ENCODE assay signal across 23 mouse cellular contexts in the genomic region with DNA sequence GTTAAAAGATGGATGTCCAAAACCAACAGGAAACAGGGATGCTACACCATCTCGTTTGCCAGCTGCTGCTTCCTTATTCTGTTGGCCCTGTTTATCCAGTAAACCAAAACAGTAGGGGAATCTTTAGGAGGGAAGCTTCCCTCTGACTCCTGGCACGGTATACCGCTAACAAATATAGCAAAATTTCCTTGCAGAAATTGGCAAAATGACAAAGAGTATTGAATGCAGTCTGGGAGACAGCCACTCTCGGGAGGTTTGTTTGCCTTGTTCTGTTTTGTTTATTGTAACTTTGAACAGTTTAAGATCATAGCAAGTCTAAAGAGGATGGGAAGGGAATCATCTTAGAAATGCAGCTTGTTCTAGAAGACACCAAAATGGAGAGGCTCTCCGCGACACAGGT. TPM values are rescaled to one million over a fixed set of nuclear protein-coding genes. Genes with fewer than 3 reads are reported as not detected.
DNase-seq lines count a peak whose midpoint lies in the region; ATAC-seq and TF ChIP-seq lines count a peak whose summit lies in the region.
"Had no signal": no experiment of that assay in that cellular context is flagged by ENCODE, and none has a peak within 500 bp of the region (broad histone marks: within the 10 kb centered on the region; RNA-seq: fewer than 3 reads in every experiment).

No protein-coding gene starts in this region.

- no peaks in the 10 kb centered on the region for H3K27me3 ChIP-seq in forebrain, postnatal 0 days (ENCODE audit: insufficient read depth, low read length)
- H3K27me3 ChIP-seq in forebrain, embryonic 10.5 days (ENCODE audit: poor library complexity, severe bottlenecking) = no peaks in the 10 kb centered on the region
- H3K27me3 ChIP-seq in lung, embryonic 15.5 days = no peaks in the 10 kb centered on the region
- H3K27me3 ChIP-seq: embryonic facial prominence, embryonic 13.5 days; forebrain, embryonic 15.5 days; hindbrain, embryonic 12.5 days; hindbrain, embryonic 15.5 days had no signal

- no peak overlapping the region for H3K9ac ChIP-seq in forebrain, postnatal 0 days
- H3K9ac ChIP-seq in lung, embryonic 15.5 days = no peak overlapping the region
- H3K9ac ChIP-seq: embryonic facial prominence, embryonic 13.5 days; forebrain, embryonic 15.5 days; hindbrain, embryonic 12.5 days; hindbrain, embryonic 15.5 days had no signal

- H3K27ac ChIP-seq in forebrain, postnatal 0 days (ENCODE audit: low read depth, low read length) = no peak overlapping the region
- no peak overlapping the region for H3K27ac ChIP-seq in forebrain, embryonic 10.5 days
- H3K27ac ChIP-seq in lung, embryonic 15.5 days = no peak overlapping the region
- H3K27ac ChIP-seq: embryonic facial prominence, embryonic 13.5 days; forebrain, embryonic 15.5 days; gastrocnemius, adult 2 months; hindbrain, embryonic 12.5 days; hindbrain, embryonic 15.5 days had no signal

- ATAC-seq in forebrain, postnatal 0 days = no peak
- ATAC-seq in lung, embryonic 15.5 days (ENCODE audit: borderline replicate concordance, extremely low read depth, low FRiP score, low TSS enrichment) = peak; percentile 27; the same call in 1 of the 2 replicates
- ATAC-seq: activated CD4-positive, CD25-positive, alpha-beta regulatory T cell, adult 4 months; forebrain, embryonic 15.5 days; inflammation-experienced regulatory T-cells, adult 6 months; intestine, embryonic 16.5 days had no signal

- H3K4me3 ChIP-seq in forebrain, postnatal 0 days (ENCODE audit: low read depth, low read length) = no peak overlapping the region
- H3K4me3 ChIP-seq in forebrain, embryonic 10.5 days = no peak overlapping the region
- no peak overlapping the region for H3K4me3 ChIP-seq in lung, embryonic 15.5 days
- H3K4me3 ChIP-seq: embryonic facial prominence, embryonic 13.5 days; forebrain, embryonic 15.5 days; gastrocnemius, adult 2 months; hindbrain, embryonic 12.5 days; hindbrain, embryonic 15.5 days had no signal

- no peaks in the 10 kb centered on the region for H3K4me1 ChIP-seq in forebrain, postnatal 0 days (ENCODE audit: insufficient read depth)
- no peaks in the 10 kb centered on the region for H3K4me1 ChIP-seq in forebrain, embryonic 10.5 days
- peaks cover 7% of the 10 kb centered on the region; the same call in 1 of the 2 replicates for H3K4me1 ChIP-seq in lung, embryonic 15.5 days
- H3K4me1 ChIP-seq: embryonic facial prominence, embryonic 13.5 days; forebrain, embryonic 15.5 days; hindbrain, embryonic 12.5 days; hindbrain, embryonic 15.5 days had no signal

- DNase-seq in cerebellum, postnatal 14 days = peak; percentile 7 to 28
- no peak for DNase-seq in cerebellum, adult 9-11 months
- DNase-seq in forebrain, postnatal 0 days = peak; percentile 17
- DNase-seq in forebrain, embryonic 10.5 days (ENCODE audit: extremely low spot score, low spot score) = no peak
- no peak for DNase-seq in lung, postnatal 10 days
- DNase-seq in brain, adult 2 months (ENCODE audit: low read depth, low spot score) = peak; percentile 6
- DNase-seq in layer of hippocampus, postnatal 14 days (ENCODE audit: low spot score in 2 of 2) = no peak
- DNase-seq: adrenal gland, postnatal 10 days; adrenal gland, postnatal 36 days; cerebellum, adult 11-12 months; cerebellum, adult 8-10 months; gastrocnemius, adult 2 months; gastrocnemius, postnatal 14 days; heart, adult 11 months had no signal

- TF ChIP-seq CTCF in forebrain, postnatal 0 days (IDR thresholded peaks at IDR 0.05; ENCODE audit: low read depth) = no peak

- H3K36me3 ChIP-seq in forebrain, postnatal 0 days (ENCODE audit: insufficient read depth) = no peaks in the 10 kb centered on the region
- H3K36me3 ChIP-seq in forebrain, embryonic 10.5 days (replicated peaks) = no peaks in the 10 kb centered on the region
- no peaks in the 10 kb centered on the region for H3K36me3 ChIP-seq in lung, embryonic 15.5 days
- H3K36me3 ChIP-seq: embryonic facial prominence, embryonic 13.5 days; forebrain, embryonic 15.5 days; hindbrain, embryonic 12.5 days; hindbrain, embryonic 15.5 days had no signal

- H3K9me3 ChIP-seq in forebrain, postnatal 0 days (ENCODE audit: low read length) = no peaks in the 10 kb centered on the region
- H3K9me3 ChIP-seq in forebrain, embryonic 10.5 days = no peaks in the 10 kb centered on the region
- H3K9me3 ChIP-seq in lung, embryonic 15.5 days = no peaks in the 10 kb centered on the region
- H3K9me3 ChIP-seq: embryonic facial prominence, embryonic 13.5 days; forebrain, embryonic 15.5 days; hindbrain, embryonic 12.5 days; hindbrain, embryonic 15.5 days had no signal

- no peak overlapping the region for H3K4me2 ChIP-seq in forebrain, postnatal 0 days (ENCODE audit: low read depth)
- no peak overlapping the region for H3K4me2 ChIP-seq in lung, embryonic 15.5 days
- H3K4me2 ChIP-seq: embryonic facial prominence, embryonic 13.5 days; forebrain, embryonic 15.5 days; heart, embryonic 11.5 days; hindbrain, embryonic 12.5 days; hindbrain, embryonic 15.5 days had no signal

- 49% methylated on average over 6 of the region's 6 CpGs for WGBS in forebrain, postnatal 0 days
- WGBS in forebrain, embryonic 10.5 days = 88% methylated on average over 6 of the region's 6 CpGs
- WGBS in lung, embryonic 15.5 days = 48% methylated on average over 6 of the region's 6 CpGs

RNA-seq across cellular contexts. Expression of a gene that starts 28.3 kb away (rescaled TPM):
- total RNA-seq in forebrain, postnatal 0 days (2014; rRNA removed) = 14.1 and 16.1 TPM in 2 replicates
- polyA plus RNA-seq in forebrain, postnatal 0 days (2015; fragmentation: Nextera tagmentation; extraction: Ambion mirVana) = 21.1 and 22.6 TPM in 2 replicates
- 29.0 and 31.9 TPM in 2 replicates for polyA plus RNA-seq in forebrain, embryonic 10.5 days (2016; fragmentation: Nextera tagmentation; extraction: Ambion mirVana)
- 83.1 and 87.2 TPM in 2 replicates for polyA plus RNA-seq in lung, embryonic 15.5 days (2015; fragmentation: Nextera tagmentation; extraction: Ambion mirVana)
- 10 to 100 TPM; 14.7 to 17.0 TPM for total RNA-seq in layer of hippocampus, postnatal 14 days (2021)

Comparison
In these comparisons a context has a peak if more than half of its experiments do, and no peak if none do; other contexts are left out.
1. DNase-seq: peak in cerebellum, postnatal 14 days (2 of 2), forebrain, postnatal 0 days (single experiment) and brain, adult 2 months (single experiment); none in cerebellum, adult 9-11 months (single experiment), forebrain, embryonic 10.5 days (single experiment), lung, postnatal 10 days (single experiment) and layer of hippocampus, postnatal 14 days (0 of 2).